ENCODE assay signal across 8 mouse cellular contexts in the genomic region with DNA sequence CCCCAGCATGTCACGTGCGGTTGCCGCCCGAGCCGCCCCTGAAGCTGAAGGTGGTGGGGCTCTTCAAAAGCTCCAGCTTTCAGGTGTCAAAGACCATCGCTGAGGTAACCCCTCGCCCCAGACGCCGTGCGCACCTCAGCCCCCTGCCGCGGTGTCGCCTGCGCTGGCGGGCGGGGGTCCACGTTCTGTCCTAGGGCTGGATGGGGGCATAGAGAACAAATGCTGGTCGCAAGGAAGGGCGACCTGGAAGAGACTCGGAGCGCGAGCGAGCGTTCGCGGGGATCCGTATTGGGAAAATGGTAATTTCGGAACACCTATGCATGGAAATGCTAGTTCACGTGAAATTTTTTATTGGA. TPM values are rescaled to one million over a fixed set of nuclear protein-coding genes. Genes with fewer than 3 reads are reported as not detected.
A peak's percentile ranks its signal among the peaks of the same experiment; 100 is the strongest.
DNase-seq lines count a peak whose midpoint lies in the region; ATAC-seq and TF ChIP-seq lines count a peak whose summit lies in the region.

No protein-coding gene starts in this region.

- WGBS in heart, embryonic 11.5 days (ENCODE audit: insufficient replicate concordance) = under 1% methylated on average over 29 of the region's 29 CpGs
- under 1% methylated on average over 29 of the region's 29 CpGs for WGBS in forebrain, embryonic 14.5 days
- under 1% methylated on average over 29 of the region's 29 CpGs for WGBS in liver, embryonic 15.5 days (ENCODE audit: insufficient replicate concordance)

- H3K4me3 ChIP-seq in heart, embryonic 11.5 days (ENCODE audit: low read depth, low read length) = peak overlapping the region; percentile 56
- peak overlapping the region; percentile 69 to 79 (median 69) for H3K4me3 ChIP-seq in CH12.LX (replicated peaks in 1 of 3; ENCODE audit: low read depth in 2 of 3, low read length in 2 of 3, poor library complexity in 1 of 3)
- peak overlapping the region; percentile 65 for H3K4me3 ChIP-seq in forebrain, embryonic 14.5 days (ENCODE audit: low read depth, low read length)
- peak overlapping the region; percentile 65 for H3K4me3 ChIP-seq in liver, embryonic 15.5 days (replicated peaks)

- H3K9ac ChIP-seq in heart, embryonic 11.5 days (ENCODE audit: low read depth, low read length) = peak overlapping the region; percentile 75
- H3K9ac ChIP-seq in CH12.LX (ENCODE audit: insufficient read depth, low read depth) = peak overlapping the region; percentile 31
- H3K9ac ChIP-seq in forebrain, embryonic 14.5 days (ENCODE audit: low read length) = peak overlapping the region; percentile 68
- peak overlapping the region; percentile 55 for H3K9ac ChIP-seq in liver, embryonic 15.5 days

- TF ChIP-seq RAD21 in CH12.LX (IDR thresholded peaks at IDR 0.05; ENCODE audit: low read depth, low read length) = no peak

- H3K27me3 ChIP-seq in heart, embryonic 11.5 days (ENCODE audit: control insufficient read depth, insufficient read depth, low read length) = no peaks in the 10 kb centered on the region
- H3K27me3 ChIP-seq in CH12.LX (replicated peaks) = no peaks in the 10 kb centered on the region
- no peaks in the 10 kb centered on the region for H3K27me3 ChIP-seq in forebrain, embryonic 14.5 days (replicated peaks; ENCODE audit: control insufficient read depth, insufficient read depth, low read length)
- H3K27me3 ChIP-seq in liver, embryonic 15.5 days = peaks cover 39% of the 10 kb centered on the region

- no peak; the same call in 1 of the 2 replicates for ATAC-seq in heart, embryonic 11.5 days (replicated peaks; ENCODE audit: insufficient number of reproducible peaks, low FRiP score, low TSS enrichment)
- ATAC-seq in forebrain, embryonic 14.5 days = no peak
- ATAC-seq in liver, embryonic 15.5 days (ENCODE audit: insufficient read depth) = no peak

- no peak for TF ChIP-seq POLR2A in CH12.LX (IDR thresholded peaks at IDR 0.05; ENCODE audit: low read depth, low read length)

- peaks cover 17% of the 10 kb centered on the region for H3K36me3 ChIP-seq in heart, embryonic 11.5 days (ENCODE audit: control insufficient read depth, insufficient read depth, low read length)
- H3K36me3 ChIP-seq in CH12.LX (replicated peaks in 1 of 2; ENCODE audit: control insufficient read depth in 1 of 2, insufficient read depth in 1 of 2, low read length in 1 of 2) = peaks cover 25 to 38% of the 10 kb centered on the region in 2 experiments
- peaks cover 26% of the 10 kb centered on the region for H3K36me3 ChIP-seq in forebrain, embryonic 14.5 days (ENCODE audit: control insufficient read depth, insufficient read depth, low read length)
- H3K36me3 ChIP-seq in liver, embryonic 15.5 days (replicated peaks) = 0 out of 2 replicates have a peak, but pooled peaks cover 13% of the 10 kb centered on the region

- dilution Hi-C loops in CH12.LX (cut with MboI; ENCODE audit: extremely low pct_ligation_motif_present, extremely low pct_unique_long_range_greater_than_20kb, low sequenced_read_pairs) = no loop called here

- no peak for DNase-seq in heart, postnatal 14 days
- no peak for DNase-seq in CH12.LX (ENCODE audit: extremely low read depth)
- no peak for DNase-seq in forebrain, embryonic 14.5 days (ENCODE audit: low spot score)
- no peak for DNase-seq in urinary bladder, postnatal 25 days (ENCODE audit: low spot score)
- DNase-seq in adrenal gland, postnatal 14 days = no peak
- no peak for DNase-seq in frontal cortex, postnatal 36 days (ENCODE audit: low spot score in 2 of 2)

- no peak for TF ChIP-seq CTCF in CH12.LX (conservative IDR thresholded peaks at IDR 0.05 in 1 of 2, IDR thresholded peaks at IDR 0.05 in 1 of 2; ENCODE audit: low read depth in 2 of 2, low read length in 2 of 2)

- no peaks in the 10 kb centered on the region for H3K79me2 ChIP-seq in CH12.LX (replicated peaks; ENCODE audit: control insufficient read depth, extremely low read depth, insufficient read depth, poor library complexity, severe bottlenecking)

- no peak overlapping the region for H3K27ac ChIP-seq in heart, embryonic 11.5 days (ENCODE audit: low read depth, low read length)
- H3K27ac ChIP-seq in CH12.LX (ENCODE audit: insufficient read depth, low read depth) = no peak overlapping the region
- H3K27ac ChIP-seq in forebrain, embryonic 14.5 days (ENCODE audit: low read depth, low read length) = no peak overlapping the region; the same call in 1 of the 2 replicates
- H3K27ac ChIP-seq in liver, embryonic 15.5 days (replicated peaks) = no peak overlapping the region

- H3K4me2 ChIP-seq in heart, embryonic 11.5 days = peak overlapping the region; percentile 81
- H3K4me2 ChIP-seq in CH12.LX (ENCODE audit: insufficient read depth, low read depth, poor library complexity, severe bottlenecking) = peak overlapping the region; percentile 92
- peak overlapping the region; percentile 98 for H3K4me2 ChIP-seq in forebrain, embryonic 14.5 days (ENCODE audit: low read length)
- H3K4me2 ChIP-seq in liver, embryonic 15.5 days = peak overlapping the region; percentile 99

- intact Hi-C loops in heart, postnatal 14 days (cut with DNase I) = no loop called here

- in situ Hi-C loops in CH12.LX (cut with MboI; ENCODE audit: low pct_ligation_motif_present, low pct_unique_long_range_greater_than_20kb, low sequenced_read_pairs) = no loop called here

- TF ChIP-seq EP300 in CH12.LX (IDR thresholded peaks at IDR 0.05; ENCODE audit: low read length) = no peak

- peaks cover 9% of the 10 kb centered on the region for H3K4me1 ChIP-seq in heart, embryonic 11.5 days (ENCODE audit: control insufficient read depth, insufficient read depth, low read length)
- peaks cover 4 to 17% of the 10 kb centered on the region in 2 experiments; a peak in 3 of 4 replicates for H3K4me1 ChIP-seq in CH12.LX (ENCODE audit: control insufficient read depth in 1 of 2, insufficient read depth in 2 of 2)
- H3K4me1 ChIP-seq in forebrain, embryonic 14.5 days (ENCODE audit: control insufficient read depth, insufficient read depth, low read length) = peaks cover 15% of the 10 kb centered on the region
- H3K4me1 ChIP-seq in liver, embryonic 15.5 days (replicated peaks) = peaks cover 24% of the 10 kb centered on the region

- H3K9me3 ChIP-seq in heart, embryonic 11.5 days (replicated peaks; ENCODE audit: control insufficient read depth, low read length) = no peaks in the 10 kb centered on the region
- H3K9me3 ChIP-seq in CH12.LX (replicated peaks; ENCODE audit: low read length) = no peaks in the 10 kb centered on the region
- H3K9me3 ChIP-seq in forebrain, embryonic 14.5 days (replicated peaks; ENCODE audit: control insufficient read depth, low read length) = no peaks in the 10 kb centered on the region
- H3K9me3 ChIP-seq in liver, embryonic 15.5 days (replicated peaks) = no peaks in the 10 kb centered on the region

TF ChIP-seq in CH12.LX, 34 proteins besides CTCF, POLR2A, EP300 and RAD21:
- TF ChIP-seq E2F4 (IDR thresholded peaks at IDR 0.05; ENCODE audit: insufficient replicate concordance, low read depth, low read length) (no peak), BHLHE40 (IDR thresholded peaks at IDR 0.05; ENCODE audit: low read depth, low read length) (peak; percentile 84)

RNA-seq across cellular contexts. Expression of gene Ppil6, which starts 0.3 kb away (rescaled TPM):
- 0.75 and 1.4 TPM in 2 replicates for polyA plus RNA-seq in heart, embryonic 11.5 days (2014; fragmentation: Nextera tagmentation; extraction: Ambion mirVana)
- total RNA-seq in heart, postnatal 14 days (2021) = 1 to 10 TPM; 1.6 to 3.0 TPM
- total RNA-seq in CH12.LX (2012; rRNA removed) = not detected in 2 replicates
- total RNA-seq in CH12.LX (2014; rRNA removed) = not detected in 2 replicates
- polyA plus RNA-seq in CH12.LX (2012; ENCODE audit: insufficient read length, low read depth) = not detected in 2 replicates
- 2.0 and 2.7 TPM in 2 replicates for polyA plus RNA-seq in forebrain, embryonic 14.5 days (2014; fragmentation: Nextera tagmentation; extraction: Ambion mirVana)
- polyA plus RNA-seq in liver, embryonic 15.5 days (2015; fragmentation: Nextera tagmentation; extraction: Ambion mirVana) = 0.12 and 0.20 TPM in 2 replicates
- total RNA-seq in adrenal gland, postnatal 14 days (2021) = 1.0 and 1.1 TPM in 2 replicates

RNA-seq across cellular contexts. Expression of gene Smpd2, which starts 0.3 kb away (rescaled TPM):
- polyA plus RNA-seq in heart, embryonic 11.5 days (2014; fragmentation: Nextera tagmentation; extraction: Ambion mirVana) = 46.7 and 46.8 TPM in 2 replicates
- total RNA-seq in heart, postnatal 14 days (2021) = 10 to 100 TPM; 42.8 to 45.3 TPM
- total RNA-seq in CH12.LX (2012; rRNA removed) (15.4 and 15.7 TPM in 2 replicates), CH12.LX (2014; rRNA removed) (8.9 and 11.0 TPM in 2 replicates)
- 11.1 and 11.3 TPM in 2 replicates for polyA plus RNA-seq in CH12.LX (2012; ENCODE audit: insufficient read length, low read depth)
- 37.0 and 40.7 TPM in 2 replicates for polyA plus RNA-seq in forebrain, embryonic 14.5 days (2014; fragmentation: Nextera tagmentation; extraction: Ambion mirVana)
- polyA plus RNA-seq in liver, embryonic 15.5 days (2015; fragmentation: Nextera tagmentation; extraction: Ambion mirVana) = 11.4 and 11.8 TPM in 2 replicates
- 23.5 and 25.0 TPM in 2 replicates for total RNA-seq in adrenal gland, postnatal 14 days (2021)

RNA-seq across cellular contexts. Expression of gene Mical1, which starts 14.4 kb away (rescaled TPM):
- 31.1 and 33.9 TPM in 2 replicates for polyA plus RNA-seq in heart, embryonic 11.5 days (2014; fragmentation: Nextera tagmentation; extraction: Ambion mirVana)
- 10 to 100 TPM; 20.6 to 20.8 TPM for total RNA-seq in heart, postnatal 14 days (2021)
- 36.3 and 37.7 TPM in 2 replicates for total RNA-seq in CH12.LX (2012; rRNA removed)
- 22.5 and 23.0 TPM in 2 replicates for total RNA-seq in CH12.LX (2014; rRNA removed)
- 67.4 and 70.2 TPM in 2 replicates for polyA plus RNA-seq in CH12.LX (2012; ENCODE audit: insufficient read length, low read depth)
- 24.9 and 30.5 TPM in 2 replicates for polyA plus RNA-seq in forebrain, embryonic 14.5 days (2014; fragmentation: Nextera tagmentation; extraction: Ambion mirVana)
- 4.3 and 4.8 TPM in 2 replicates for polyA plus RNA-seq in liver, embryonic 15.5 days (2015; fragmentation: Nextera tagmentation; extraction: Ambion mirVana)
- 8.6 and 20.7 TPM in 2 replicates for total RNA-seq in adrenal gland, postnatal 14 days (2021)

RNA-seq across cellular contexts. Expression of gene Cd164, which starts 28.7 kb away (rescaled TPM):
- polyA plus RNA-seq in heart, embryonic 11.5 days (2014; fragmentation: Nextera tagmentation; extraction: Ambion mirVana) = 187 and 204 TPM in 2 replicates
- total RNA-seq in heart, postnatal 14 days (2021) = 100 to 1,000 TPM; 140 to 155 TPM
- 41.0 and 43.6 TPM in 2 replicates for total RNA-seq in CH12.LX (2012; rRNA removed)
- 140 and 151 TPM in 2 replicates for total RNA-seq in CH12.LX (2014; rRNA removed)
- polyA plus RNA-seq in CH12.LX (2012; ENCODE audit: insufficient read length, low read depth) = 163 and 191 TPM in 2 replicates
- polyA plus RNA-seq in forebrain, embryonic 14.5 days (2014; fragmentation: Nextera tagmentation; extraction: Ambion mirVana) = 84.8 and 89.1 TPM in 2 replicates
- polyA plus RNA-seq in liver, embryonic 15.5 days (2015; fragmentation: Nextera tagmentation; extraction: Ambion mirVana) = 57.8 and 61.8 TPM in 2 replicates
- total RNA-seq in adrenal gland, postnatal 14 days (2021) = 186 and 213 TPM in 2 replicates

RNA-seq across cellular contexts. Expression of gene Zbtb24, which starts 40.3 kb away (rescaled TPM):
- 11.7 and 12.5 TPM in 2 replicates for polyA plus RNA-seq in heart, embryonic 11.5 days (2014; fragmentation: Nextera tagmentation; extraction: Ambion mirVana)
- 1 to 10 TPM; 9.6 to 9.8 TPM for total RNA-seq in heart, postnatal 14 days (2021)
- total RNA-seq in CH12.LX (2012; rRNA removed) = 11.4 and 11.7 TPM in 2 replicates
- 14.3 and 15.2 TPM in 2 replicates for total RNA-seq in CH12.LX (2014; rRNA removed)
- 10.5 and 11.8 TPM in 2 replicates for polyA plus RNA-seq in CH12.LX (2012; ENCODE audit: insufficient read length, low read depth)
- 18.8 and 22.9 TPM in 2 replicates for polyA plus RNA-seq in forebrain, embryonic 14.5 days (2014; fragmentation: Nextera tagmentation; extraction: Ambion mirVana)
- polyA plus RNA-seq in liver, embryonic 15.5 days (2015; fragmentation: Nextera tagmentation; extraction: Ambion mirVana) = 4.9 and 5.1 TPM in 2 replicates
- total RNA-seq in adrenal gland, postnatal 14 days (2021) = 16.7 and 18.7 TPM in 2 replicates
